Mouse (Mus musculus) intestine, postnatal 0 days (tissue): ENCODE results near the gene Tecr. TPM values are rescaled to one million over a fixed set of nuclear protein-coding genes. Genes with fewer than 3 reads are reported as not detected.

Experiments
- ATAC-seq: fragments of 200-750 bp; cut with Nextera tagmentation; 2 replicates; pipeline ENCODE4 v1.8.0; 2017; ENCODE audit warnings: mild to moderate bottlenecking, moderate TSS enrichment, moderate library complexity
- H3K27ac ChIP-seq: fragments of 300-500 bp; sonication (generic); 2 replicates; pipeline ENCODE4 v1.5.1; 2014; ENCODE audit warnings: mild to moderate bottlenecking, low read depth, low read length, moderate library complexity
- H3K27me3 ChIP-seq: fragments of 300-500 bp; sonication (generic); replicated peaks from 2 replicates; pipeline ENCODE4 v1.6.1; 2014; ENCODE audit warnings: low read length, mixed read lengths; ENCODE audit not compliant: control insufficient read depth, insufficient read depth
- H3K36me3 ChIP-seq: fragments of 300-500 bp; sonication (generic); 2 replicates; pipeline ENCODE4 v1.6.1; 2014; ENCODE audit warnings: mild to moderate bottlenecking, moderate library complexity; ENCODE audit not compliant: control insufficient read depth, insufficient read depth
- H3K4me1 ChIP-seq: fragments of 300-500 bp; sonication (generic); replicated peaks from 2 replicates; pipeline ENCODE4 v1.6.1; 2014; ENCODE audit warnings: antibody characterized with exemption, low read length, mixed read lengths; ENCODE audit not compliant: control insufficient read depth, insufficient read depth
- H3K4me2 ChIP-seq: fragments of 300-500 bp; sonication (generic); replicated peaks from 2 replicates; pipeline ENCODE4 v1.6.1; 2014; ENCODE audit warnings: low read depth, mild to moderate bottlenecking, moderate library complexity
- H3K4me3 ChIP-seq: fragments of 300-500 bp; sonication (generic); 2 replicates; pipeline ENCODE4 v1.5.1; 2014; ENCODE audit warnings: low read depth, low read length
- H3K9ac ChIP-seq: fragments of 300-500 bp; sonication (generic); 2 replicates; pipeline ENCODE4 v1.6.1; 2014; ENCODE audit warnings: mild to moderate bottlenecking, low read depth, low read length
- H3K9me3 ChIP-seq: fragments of 300-500 bp; sonication (generic); 2 replicates; pipeline ENCODE4 v1.6.1; 2016; ENCODE audit warnings: mixed run types; ENCODE audit not compliant: control insufficient read depth
- CTCF ChIP-seq: sonication (generic); IDR thresholded peaks from 2 replicates; pipeline ENCODE4 v1.5.1; 2016; ENCODE audit warnings: low read depth, mild to moderate bottlenecking, control low read depth, antibody characterized with exemption, moderate library complexity
- WGBS: fragments of 180-500 bp; shearing (Covaris S2); extraction: QIAGEN DNeasy Blood & Tissue Kit; methylation state at CpG from one replicate; pipeline ENCODE4 v1.1.7; 2014; 5-methylcytosine and 5-hydroxymethylcytosine counted together
- polyA plus RNA-seq: library from polyadenylated mRNA; unstranded; fragments of >200 nt; fragmentation: Nextera tagmentation; extraction: Ambion mirVana; gene quantifications from 2 replicates; pipeline ENCODE4 v1.2.1, GENCODE M21; 2015

Gene Tecr
- 317 and 320 TPM in 2 replicates for polyA plus RNA-seq

DNA sequence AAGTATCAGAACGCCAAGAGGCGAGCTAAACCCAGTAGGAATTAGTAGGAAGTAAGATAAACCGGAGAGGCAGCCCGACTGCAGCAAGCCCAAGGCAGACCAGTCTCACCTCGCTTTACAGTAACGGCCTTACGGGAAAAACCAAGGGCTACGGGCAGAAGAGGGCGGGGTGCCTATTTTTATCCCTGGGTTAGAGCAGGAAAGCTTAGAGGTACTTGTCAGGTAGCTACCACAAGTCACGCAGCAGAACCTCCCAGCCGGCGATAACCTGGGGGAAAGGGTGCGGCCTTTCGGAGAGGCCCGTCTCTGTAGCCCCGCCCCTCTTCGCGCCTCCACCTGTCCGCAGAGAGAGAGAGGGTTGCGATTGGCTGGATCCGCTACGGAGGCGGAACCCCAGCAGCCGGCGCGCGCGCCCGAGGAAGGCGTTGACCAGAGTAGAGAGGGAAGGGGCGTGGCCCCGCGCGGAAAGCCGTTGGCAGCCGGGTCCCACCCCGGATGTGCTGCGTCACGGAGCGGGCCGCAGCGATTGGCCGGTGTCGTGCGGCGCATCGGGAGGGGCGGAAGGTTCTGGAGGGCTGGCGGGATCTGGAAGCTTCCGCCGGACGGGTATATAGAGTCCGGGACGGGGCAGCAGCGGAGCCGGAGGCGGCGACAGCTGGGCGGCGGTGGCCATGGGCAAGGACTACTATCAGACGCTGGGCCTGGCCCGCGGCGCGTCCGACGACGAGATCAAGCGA lies at the start of gene Tecr, which contains the start of gene Dnajb1:
Gene Tecr (minus strand): TSS at position 311 of the 737 bp plus-strand sequence.
Gene Dnajb1 (plus strand): TSS at position 533 of the 737 bp plus-strand sequence.
- under 1% methylated on average over 69 of the region's 69 CpGs for WGBS
- Histone ChIP-seq H3K9ac (peak within 1 kb of the TSS; percentile 72), H3K36me3 (peaks cover 31% of the 10 kb centered on the region), H3K4me2 (peak within 1 kb of the TSS; percentile 69), H3K9me3 (no peaks in the 10 kb centered on the region), H3K4me1 (no peaks in the 10 kb centered on the region), H3K27ac (peak within 1 kb of the TSS; percentile 94), H3K27me3 (no peaks in the 10 kb centered on the region), H3K4me3 (peak within 1 kb of the TSS; percentile 64)
- peak; percentile 96 for ATAC-seq
- no peak for TF ChIP-seq CTCF

DNA sequence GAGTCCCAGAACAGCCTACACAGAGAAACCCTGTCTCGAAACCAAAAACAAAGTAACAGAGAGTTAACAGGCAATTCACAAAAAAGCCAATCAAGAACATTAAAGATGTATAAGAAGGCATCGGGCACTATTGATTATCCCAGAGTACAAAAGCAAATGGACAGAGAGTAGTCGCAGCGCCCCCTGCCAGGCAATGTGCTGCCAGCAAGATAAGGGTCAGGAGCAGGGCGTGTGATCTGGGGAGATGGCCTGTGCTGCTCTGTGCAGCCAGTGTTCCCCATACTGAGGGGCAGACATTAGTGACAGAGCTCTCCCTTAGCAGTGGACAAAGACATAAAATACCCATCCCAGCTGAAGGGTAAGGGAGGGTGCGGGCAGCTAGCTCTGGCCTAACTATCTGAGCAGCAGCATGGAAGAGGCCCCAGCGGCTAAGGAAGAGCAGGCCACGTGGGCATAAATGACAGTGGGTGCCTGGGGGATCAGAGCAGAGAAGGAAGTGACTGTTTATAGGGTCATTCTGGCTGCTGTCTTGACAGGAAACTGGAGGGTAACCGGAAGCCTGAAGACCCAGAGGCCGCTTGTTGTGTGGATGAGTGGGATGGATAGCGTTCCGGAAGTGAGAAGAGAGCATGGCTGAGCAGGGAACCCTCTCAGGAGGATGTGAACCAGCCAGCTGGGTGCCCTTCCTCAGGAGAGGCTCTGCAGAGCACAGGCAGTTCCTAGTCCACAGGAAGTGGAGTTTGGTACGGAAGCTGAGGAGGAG lies 48.9 kb upstream of the Tecr start:
- Histone ChIP-seq H3K9me3 (no peaks in the 10 kb centered on the region), H3K4me2 (no peak overlapping the region), H3K27me3 (no peaks in the 10 kb centered on the region), H3K4me3 (no peak overlapping the region), H3K36me3 (no peaks in the 10 kb centered on the region), H3K9ac (no peak overlapping the region), H3K27ac (no peak overlapping the region), H3K4me1 (peaks cover 8% of the 10 kb centered on the region; the same call in 1 of the 2 replicates)
- TF ChIP-seq CTCF = peak; percentile 59
- 72% methylated on average over 13 of the region's 13 CpGs for WGBS
- ATAC-seq = no peak

DNA sequence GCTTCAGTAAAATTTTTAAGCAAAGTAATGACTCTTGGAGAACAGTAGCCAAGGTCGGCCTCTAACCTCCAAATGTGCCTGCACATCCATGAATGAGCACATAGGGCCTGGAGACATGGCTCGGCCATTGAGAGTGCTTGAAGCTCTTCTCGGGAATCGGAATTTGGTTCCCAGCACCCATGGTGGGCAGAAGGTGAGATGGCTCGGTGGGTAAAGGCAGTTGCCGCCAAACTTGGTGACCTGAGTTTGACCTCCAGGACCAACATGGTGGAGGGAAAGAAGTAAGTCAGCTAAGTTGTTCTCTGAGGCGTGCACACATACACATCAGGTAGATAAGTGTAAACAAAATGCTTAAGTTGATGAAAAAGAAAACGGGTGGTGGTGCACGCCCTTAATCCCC lies 48.3 kb upstream of the Tecr start:
- 88% methylated on average over 9 of the region's 9 CpGs for WGBS
- H3K27ac ChIP-seq = no peak overlapping the region
- H3K27me3 ChIP-seq = no peaks in the 10 kb centered on the region
- H3K9ac ChIP-seq = no peak overlapping the region
- H3K9me3 ChIP-seq = no peaks in the 10 kb centered on the region
- H3K4me1 ChIP-seq = peaks cover 6% of the 10 kb centered on the region; the same call in 1 of the 2 replicates
- ATAC-seq = no peak
- no peak overlapping the region for H3K4me2 ChIP-seq
- H3K4me3 ChIP-seq = no peak overlapping the region
- H3K36me3 ChIP-seq = no peaks in the 10 kb centered on the region
- no peak for TF ChIP-seq CTCF

DNA sequence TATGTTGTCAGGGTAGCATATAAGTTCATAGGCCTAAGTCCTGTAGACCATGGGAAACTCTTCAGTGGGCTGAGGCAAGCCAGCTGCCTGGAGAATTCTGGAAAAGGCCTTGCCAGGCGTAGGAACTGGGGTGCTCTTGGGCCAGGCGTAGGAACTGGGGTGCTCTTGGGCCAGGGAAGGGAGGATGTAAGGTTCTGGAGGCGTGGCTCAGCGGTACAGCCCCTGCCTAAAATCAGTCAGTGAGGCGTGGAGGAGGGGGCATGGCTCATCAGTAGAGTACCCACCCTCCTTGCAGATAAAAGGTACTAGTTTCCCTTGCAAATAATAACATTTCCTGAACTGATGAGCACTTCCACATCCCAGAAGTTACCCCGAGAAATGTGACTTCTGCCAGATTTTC lies 47.0 kb upstream of the Tecr start:
- no peaks in the 10 kb centered on the region for H3K36me3 ChIP-seq
- no peak overlapping the region for H3K4me3 ChIP-seq
- no peaks in the 10 kb centered on the region for H3K27me3 ChIP-seq
- no peak for ATAC-seq
- WGBS = 92% methylated on average over 6 of the region's 6 CpGs
- H3K4me2 ChIP-seq = no peak overlapping the region
- H3K4me1 ChIP-seq = no peaks in the 10 kb centered on the region
- no peak overlapping the region for H3K9ac ChIP-seq
- H3K27ac ChIP-seq = no peak overlapping the region
- TF ChIP-seq CTCF = no peak
- H3K9me3 ChIP-seq = no peaks in the 10 kb centered on the region

DNA sequence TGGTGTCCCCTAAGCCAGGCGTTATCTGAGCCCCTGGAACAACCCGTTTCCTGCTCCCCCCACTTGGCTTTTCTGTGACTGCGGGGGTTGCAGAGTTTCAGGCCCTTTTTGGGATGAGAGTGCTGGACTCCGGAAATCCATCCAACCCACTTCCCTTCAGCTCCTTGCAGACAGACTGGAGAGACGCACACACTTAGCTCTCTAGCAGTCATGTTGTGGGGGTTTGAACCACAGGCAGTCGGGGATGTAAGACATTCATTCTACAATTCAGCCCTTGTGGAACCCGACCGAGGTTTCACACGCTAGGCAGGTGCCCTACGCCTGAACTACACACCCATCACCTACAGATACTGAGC lies 45.9 kb upstream of the Tecr start:
- Histone ChIP-seq H3K27ac (no peak overlapping the region), H3K4me2 (peak overlapping the region; percentile 90), H3K36me3 (no peaks in the 10 kb centered on the region), H3K27me3 (no peaks in the 10 kb centered on the region), H3K4me1 (no peaks in the 10 kb centered on the region), H3K9ac (peak overlapping the region; percentile 73), H3K9me3 (no peaks in the 10 kb centered on the region), H3K4me3 (peak overlapping the region; percentile 98)
- 17% methylated on average over 10 of the region's 10 CpGs for WGBS
- ATAC-seq = no peak
- no peak for TF ChIP-seq CTCF
